Mouse (Mus musculus) brain, embryonic 14.5 days (tissue): ENCODE measurements around the gene Gm44965.

Experiments
- CTCF ChIP-seq: fragments of 200-500 bp; IDR thresholded peaks from 2 replicates; pipeline ENCODE4 v1.5.1; 2012; ENCODE audit warnings: inconsistent platforms, mild to moderate bottlenecking, moderate library complexity, borderline replicate concordance; ENCODE audit not compliant: insufficient read depth, insufficient read length; ENCODE audit errors: extremely low read depth
- POLR2A ChIP-seq: fragments of 200-500 bp; IDR thresholded peaks from 2 replicates; pipeline ENCODE4 v1.6.1; 2012; ENCODE audit warnings: mild to moderate bottlenecking, inconsistent platforms, borderline replicate concordance; ENCODE audit not compliant: poor library complexity, insufficient read depth, insufficient read length, severe bottlenecking; ENCODE audit errors: extremely low read depth

DNA sequence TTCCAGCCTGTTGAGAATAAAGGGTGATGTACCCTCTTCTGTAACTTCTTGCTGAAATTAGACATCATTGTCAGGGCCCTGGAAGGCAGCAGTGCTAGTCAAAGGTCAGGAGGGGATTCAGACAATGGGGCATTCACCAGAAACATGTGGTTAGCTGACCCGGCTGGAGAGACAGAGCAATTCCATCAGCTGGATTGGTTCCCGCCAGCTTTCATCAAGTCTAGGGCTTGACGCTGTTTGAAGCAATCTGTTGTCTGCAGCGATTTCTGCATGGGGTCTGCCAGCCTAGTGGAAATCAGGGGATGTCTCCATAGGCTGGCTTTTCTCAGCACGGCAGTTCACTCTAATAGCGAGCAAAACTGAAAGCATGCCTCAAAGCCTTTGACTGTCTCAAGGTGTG is 42.8 kb downstream of the Gm44965 start:
- TF ChIP-seq CTCF (no peak), POLR2A (no peak)
